Mouse (Mus musculus): ENCODE results near the gene Tctn3. TPM values are rescaled to one million over a fixed set of nuclear protein-coding genes. Genes with fewer than 3 reads are reported as not detected.
"Not testable (repeated sequence)": the region's sequence is repeated elsewhere in the genome, so short reads cannot be mapped to it uniquely, and the experiment has no call there.

The Tctn3 gene
- polyA plus RNA-seq, 1 experiment, result 16.4 TPM

GRCm38 (mm10) chr19:40616021-40616420 is 4.0 kb upstream of the Tctn3 start:
- WGBS, result 72% methylated on average over 7 of the region's 7 CpGs

GRCm38 (mm10) chr19:40614811-40615210 is 2.8 kb upstream of the Tctn3 start:
- H3K27ac ChIP-seq (ENCODE audit: insufficient read depth, low read length), result no peak overlapping the region
- no peak overlapping the region for H3K4me3 ChIP-seq (replicated peaks; ENCODE audit: insufficient read depth, low read depth, low read length)
- TF ChIP-seq CTCF (IDR thresholded peaks at IDR 0.05; ENCODE audit: borderline replicate concordance, insufficient read depth, low read depth, low read length), result no peak
- no peak for TF ChIP-seq POLR2A (IDR thresholded peaks at IDR 0.05; ENCODE audit: borderline replicate concordance, insufficient read depth, low read length)
- no peak for DNase-seq
- H3K4me1 ChIP-seq (ENCODE audit: control insufficient read depth, insufficient read depth, low read length), result no peaks in the 10 kb centered on the region
- no peaks in the 10 kb centered on the region for H3K27me3 ChIP-seq (ENCODE audit: control insufficient read depth, insufficient read depth, low read length)
- 75% methylated on average over 7 of the region's 7 CpGs for WGBS

More at GRCm38 (mm10) chr19:40616021-40616420, 4.0 kb upstream of the Tctn3 start:
- Histone ChIP-seq H3K4me3 (replicated peaks; ENCODE audit: insufficient read depth, low read depth, low read length) (no peak overlapping the region), H3K4me1 (ENCODE audit: control insufficient read depth, insufficient read depth, low read length) (no peaks in the 10 kb centered on the region), H3K27ac (ENCODE audit: insufficient read depth, low read length) (no peak overlapping the region), H3K27me3 (ENCODE audit: control insufficient read depth, insufficient read depth, low read length) (no peaks in the 10 kb centered on the region; the same call in 1 of the 2 replicates)
- no peak for DNase-seq
- TF ChIP-seq CTCF (IDR thresholded peaks at IDR 0.05; ENCODE audit: borderline replicate concordance, insufficient read depth, low read depth, low read length) (no peak), POLR2A (IDR thresholded peaks at IDR 0.05; ENCODE audit: borderline replicate concordance, insufficient read depth, low read length) (no peak)

- DNase-seq, result no peak
- no peak overlapping the region for H3K4me3 ChIP-seq (replicated peaks; ENCODE audit: insufficient read depth, low read depth, low read length)
- H3K27me3 ChIP-seq (ENCODE audit: control insufficient read depth, insufficient read depth, low read length), result no peaks in the 10 kb centered on the region
- WGBS, result 91% methylated on average over 6 of the region's 6 CpGs
- H3K27ac ChIP-seq (ENCODE audit: insufficient read depth, low read length), result no peak overlapping the region
- no peak for TF ChIP-seq POLR2A (IDR thresholded peaks at IDR 0.05; ENCODE audit: borderline replicate concordance, insufficient read depth, low read length)
- no peaks in the 10 kb centered on the region for H3K4me1 ChIP-seq (ENCODE audit: control insufficient read depth, insufficient read depth, low read length)
Observed at GRCm38 (mm10) chr19:40607676-40608075, 4.4 kb downstream of the Tctn3 start.

- 92% methylated on average over 9 of the region's 9 CpGs for WGBS
- Histone ChIP-seq H3K4me1 (ENCODE audit: control insufficient read depth, insufficient read depth, low read length) (no peaks in the 10 kb centered on the region), H3K4me3 (replicated peaks; ENCODE audit: insufficient read depth, low read depth, low read length) (no peak overlapping the region), H3K27me3 (ENCODE audit: control insufficient read depth, insufficient read depth, low read length) (no peaks in the 10 kb centered on the region), H3K27ac (ENCODE audit: insufficient read depth, low read length) (no peak overlapping the region)
- TF ChIP-seq POLR2A (IDR thresholded peaks at IDR 0.05; ENCODE audit: borderline replicate concordance, insufficient read depth, low read length), result no peak
- no peak for TF ChIP-seq CTCF (IDR thresholded peaks at IDR 0.05; ENCODE audit: borderline replicate concordance, insufficient read depth, low read depth, low read length)
- DNase-seq, result no peak
Observed at GRCm38 (mm10) chr19:40605189-40605588, 6.8 kb downstream of the Tctn3 start.

GRCm38 (mm10) chr19:40601870-40602269 is 10.2 kb downstream of the Tctn3 start:
- 98% methylated on average over 3 of the region's 3 CpGs for WGBS
- TF ChIP-seq POLR2A (IDR thresholded peaks at IDR 0.05; ENCODE audit: borderline replicate concordance, insufficient read depth, low read length) (no peak), CTCF (IDR thresholded peaks at IDR 0.05; ENCODE audit: borderline replicate concordance, insufficient read depth, low read depth, low read length) (no peak)
- Histone ChIP-seq H3K4me1 (ENCODE audit: control insufficient read depth, insufficient read depth, low read length) (no peaks in the 10 kb centered on the region), H3K27me3 (ENCODE audit: control insufficient read depth, insufficient read depth, low read length) (no peaks in the 10 kb centered on the region), H3K4me3 (replicated peaks; ENCODE audit: insufficient read depth, low read depth, low read length) (no peak overlapping the region), H3K27ac (ENCODE audit: insufficient read depth, low read length) (no peak overlapping the region)
- no peak for DNase-seq

GRCm38 (mm10) chr19:40600846-40601245 is 11.2 kb downstream of the Tctn3 start:
- not testable (repeated sequence) for H3K27ac ChIP-seq (ENCODE audit: insufficient read depth, low read length); DNase-seq; H3K4me3 ChIP-seq (replicated peaks; ENCODE audit: insufficient read depth, low read depth, low read length); H3K27me3 ChIP-seq (ENCODE audit: control insufficient read depth, insufficient read depth, low read length); H3K4me1 ChIP-seq (ENCODE audit: control insufficient read depth, insufficient read depth, low read length)
- WGBS, result 91% methylated on average over 5 of the region's 5 CpGs

- Histone ChIP-seq H3K27ac (ENCODE audit: insufficient read depth, low read length) (no peak overlapping the region), H3K4me1 (ENCODE audit: control insufficient read depth, insufficient read depth, low read length) (no peaks in the 10 kb centered on the region), H3K4me3 (replicated peaks; ENCODE audit: insufficient read depth, low read depth, low read length) (no peak overlapping the region), H3K27me3 (ENCODE audit: control insufficient read depth, insufficient read depth, low read length) (no peaks in the 10 kb centered on the region)
- 32% methylated on average over 8 of the region's 8 CpGs for WGBS
- no peak for TF ChIP-seq POLR2A (IDR thresholded peaks at IDR 0.05; ENCODE audit: borderline replicate concordance, insufficient read depth, low read length)
- TF ChIP-seq CTCF (IDR thresholded peaks at IDR 0.05; ENCODE audit: borderline replicate concordance, insufficient read depth, low read depth, low read length), result no peak
- no peak for DNase-seq
Observed at GRCm38 (mm10) chr19:40595831-40596230, 16.2 kb downstream of the Tctn3 start.

- WGBS, result 90% methylated on average over 3 of the region's 3 CpGs
- no peak overlapping the region for H3K4me3 ChIP-seq (replicated peaks; ENCODE audit: insufficient read depth, low read depth, low read length)
- TF ChIP-seq CTCF (IDR thresholded peaks at IDR 0.05; ENCODE audit: borderline replicate concordance, insufficient read depth, low read depth, low read length), result no peak
- no peak for TF ChIP-seq POLR2A (IDR thresholded peaks at IDR 0.05; ENCODE audit: borderline replicate concordance, insufficient read depth, low read length)
- H3K4me1 ChIP-seq (ENCODE audit: control insufficient read depth, insufficient read depth, low read length), result no peaks in the 10 kb centered on the region
- DNase-seq, result no peak
- H3K27ac ChIP-seq (ENCODE audit: insufficient read depth, low read length), result no peak overlapping the region
- no peaks in the 10 kb centered on the region for H3K27me3 ChIP-seq (ENCODE audit: control insufficient read depth, insufficient read depth, low read length)
Observed at GRCm38 (mm10) chr19:40595231-40595630, 16.8 kb downstream of the Tctn3 start.

GRCm38 (mm10) chr19:40589530-40589880 is 22.5 kb downstream of the Tctn3 start:
- DNase-seq, result no peak
- 0% methylated on average over 10 of the region's 10 CpGs for WGBS
- TF ChIP-seq POLR2A (IDR thresholded peaks at IDR 0.05; ENCODE audit: borderline replicate concordance, insufficient read depth, low read length), result no peak
- no peak for TF ChIP-seq CTCF (IDR thresholded peaks at IDR 0.05; ENCODE audit: borderline replicate concordance, insufficient read depth, low read depth, low read length)
- H3K27ac ChIP-seq (ENCODE audit: insufficient read depth, low read length), result no peak overlapping the region
- H3K4me1 ChIP-seq (ENCODE audit: control insufficient read depth, insufficient read depth, low read length), result no peaks in the 10 kb centered on the region
- H3K4me3 ChIP-seq (replicated peaks; ENCODE audit: insufficient read depth, low read depth, low read length), result peak overlapping the region; percentile 68
- no peaks in the 10 kb centered on the region for H3K27me3 ChIP-seq (ENCODE audit: control insufficient read depth, insufficient read depth, low read length)

Measured in cerebellum, adult 2 months (tissue).